Comparison of ENCODE assay signal across 11 mouse cellular contexts in genomic region chr4:136780201-136780895, GRCm38 (mm10). TPM values are rescaled to one million over a fixed set of nuclear protein-coding genes. Genes with fewer than 3 reads are reported as not detected.
DNase-seq lines count a peak whose midpoint lies in the region; ATAC-seq and TF ChIP-seq lines count a peak whose summit lies in the region.
"Had no signal": no experiment of that assay in that cellular context is flagged by ENCODE, and none has a peak within 500 bp of the region (broad histone marks: within the 10 kb centered on the region; RNA-seq: fewer than 3 reads in every experiment).

No protein-coding gene starts in this region.

- peaks cover 77% of the 10 kb centered on the region for H3K4me1 ChIP-seq in embryonic facial prominence, embryonic 12.5 days
- H3K4me1 ChIP-seq in limb, embryonic 15.5 days: peaks cover 77% of the 10 kb centered on the region

- H3K9me3 ChIP-seq in embryonic facial prominence, embryonic 12.5 days: no peaks in the 10 kb centered on the region
- no peaks in the 10 kb centered on the region for H3K9me3 ChIP-seq in limb, embryonic 15.5 days

- 40% methylated on average over 20 of the region's 20 CpGs for WGBS in embryonic facial prominence, embryonic 12.5 days
- WGBS in limb, embryonic 15.5 days: 27% methylated on average over 20 of the region's 20 CpGs

- H3K27me3 ChIP-seq in embryonic facial prominence, embryonic 12.5 days: no peaks in the 10 kb centered on the region
- H3K27me3 ChIP-seq in limb, embryonic 15.5 days: no peaks in the 10 kb centered on the region

- DNase-seq in gastrocnemius, adult 2 months: peak; percentile 45
- no peak for DNase-seq in gastrocnemius, adult 8-10 months (ENCODE audit: low spot score in 2 of 2)
- DNase-seq in kidney, postnatal 10 days: peak; percentile 47
- no peak for DNase-seq in kidney, adult 9 months
- no peak for DNase-seq in spleen, adult 12 weeks (ENCODE audit: low spot score)
- no peak for DNase-seq in thymus, postnatal 10 days (ENCODE audit: low spot score in 2 of 2)
- DNase-seq: gastrocnemius, postnatal 14 days; right cerebral cortex, adult 18-20 months had no signal

- no peak for TF ChIP-seq CTCF in gastrocnemius, adult 2 months (IDR thresholded peaks at IDR 0.05)

- 0 out of 2 replicates have a peak overlapping the region, but pooled peaks have one; percentile 0 for H3K4me2 ChIP-seq in embryonic facial prominence, embryonic 12.5 days (replicated peaks)
- H3K4me2 ChIP-seq in limb, embryonic 15.5 days: peak overlapping the region; percentile 19; the same call in 1 of the 2 replicates

- peak; percentile 76; the same call in 1 of the 2 replicates for ATAC-seq in embryonic facial prominence, embryonic 12.5 days (ENCODE audit: insufficient number of reproducible peaks, insufficient read depth, low FRiP score, low TSS enrichment)
- peak; percentile 70 for ATAC-seq in limb, embryonic 15.5 days (ENCODE audit: insufficient number of reproducible peaks, low FRiP score, low TSS enrichment, low read depth)

- H3K36me3 ChIP-seq in embryonic facial prominence, embryonic 12.5 days: no peaks in the 10 kb centered on the region
- H3K36me3 ChIP-seq in limb, embryonic 15.5 days: no peaks in the 10 kb centered on the region

- H3K27ac ChIP-seq in gastrocnemius, adult 2 months: peak overlapping the region; percentile 17; the same call in 1 of the 2 replicates
- H3K27ac ChIP-seq in embryonic facial prominence, embryonic 12.5 days: peak overlapping the region; percentile 82
- peak overlapping the region; percentile 70 for H3K27ac ChIP-seq in limb, embryonic 15.5 days
- H3K27ac ChIP-seq: left cerebral cortex, adult 2 months had no signal

- no peak overlapping the region for H3K9ac ChIP-seq in embryonic facial prominence, embryonic 12.5 days
- H3K9ac ChIP-seq in limb, embryonic 15.5 days: 0 out of 2 replicates have a peak overlapping the region, but pooled peaks have one; percentile 11

- H3K4me3 ChIP-seq in gastrocnemius, adult 2 months: no peak overlapping the region
- no peak overlapping the region for H3K4me3 ChIP-seq in embryonic facial prominence, embryonic 12.5 days
- no peak overlapping the region for H3K4me3 ChIP-seq in limb, embryonic 15.5 days
- H3K4me3 ChIP-seq: left cerebral cortex, adult 2 months had no signal

- intact Hi-C loops in gastrocnemius, adult 2 months (cut with DNase I): no loop called here

RNA-seq across cellular contexts. Expression of gene Ephb2, which starts 55.4 kb away (rescaled TPM):
- 1 to 10 TPM in 1 of 2 experiments, under 1 TPM in 1; 0.26 to 1.9 TPM for total RNA-seq in gastrocnemius, adult 2 months (2021)
- total RNA-seq in gastrocnemius, adult 8-10 months (2022): under 1 TPM in 3 of 4 experiments, not detected in 1; 0.24 to 0.75 (median 0.56) TPM
- polyA plus RNA-seq in embryonic facial prominence, embryonic 12.5 days (2016; fragmentation: Nextera tagmentation; extraction: Ambion mirVana): 17.1 and 20.7 TPM in 2 replicates
- 7.3 and 11.3 TPM in 2 replicates for polyA plus RNA-seq in limb, embryonic 15.5 days (2015; fragmentation: Nextera tagmentation; extraction: Ambion mirVana)

Comparison
In these comparisons a context has a peak if more than half of its experiments do, and no peak if none do; other contexts are left out.
1. DNase-seq: peak in gastrocnemius, adult 2 months (single experiment) and kidney, postnatal 10 days (single experiment); none in gastrocnemius, adult 8-10 months (0 of 2), kidney, adult 9 months (single experiment), spleen, adult 12 weeks (single experiment) and thymus, postnatal 10 days (0 of 2).
2. H3K27ac ChIP-seq: peak in every context shown above with its lines; median percentile 82 in embryonic facial prominence, embryonic 12.5 days; 70 in limb, embryonic 15.5 days; 17 in gastrocnemius, adult 2 months.